Mouse (Mus musculus): ENCODE results near the gene Higd1a.

DNA sequence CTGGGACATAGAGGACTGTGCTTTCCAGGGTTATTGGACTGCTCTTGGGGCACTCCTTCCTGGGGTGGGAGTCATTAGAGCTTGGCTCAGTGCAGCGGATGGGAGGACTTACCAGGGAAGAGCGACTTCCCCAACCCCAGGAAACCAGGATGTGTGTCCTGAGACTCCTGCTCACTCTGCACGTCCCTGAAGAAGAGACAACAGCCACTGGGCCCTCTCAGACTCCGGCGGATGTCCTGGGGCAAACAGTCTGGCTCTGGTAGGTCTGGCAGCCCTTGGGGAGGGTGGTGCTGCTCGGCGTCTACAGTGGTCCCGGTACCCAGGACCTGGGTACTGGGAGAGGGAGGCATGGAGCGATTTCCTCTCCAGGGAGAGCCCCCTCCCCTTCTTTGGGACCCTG lies 40.1 kb upstream of the Higd1a start, which contains the start of gene Ackr2:
- TF ChIP-seq POLR2A (IDR thresholded peaks at IDR 0.05; ENCODE audit: low read depth, low read length) = no peak
- TF ChIP-seq CTCF (IDR thresholded peaks at IDR 0.05; ENCODE audit: extremely low read depth, insufficient read depth, insufficient read length, insufficient replicate concordance) = no peak
